Mouse (Mus musculus): ENCODE data around the gene Cd1d1. TPM values are rescaled to one million over a fixed set of nuclear protein-coding genes. Genes with fewer than 3 reads are reported as not detected.

The Cd1d1 gene
- polyA plus RNA-seq (2012): 3.1 and 4.5 TPM in 2 replicates

GRCm38 (mm10) chr3:86999415-86999740 is at the start of gene Cd1d1:
Gene Cd1d1, minus strand, starts transcription at chr3:86999441.

Other genes starting within 250 kb of the Cd1d1 start
- gene Dclk2, start 78.6 kb downstream of the Cd1d1 start, polyA plus RNA-seq (2012): 3.3 and 4.1 TPM in 2 replicates
- 0.03 TPM in 1 of 2 replicates, not detected in the other for gene Kirrel, start 175.3 kb upstream of the Cd1d1 start, polyA plus RNA-seq (2012)